Mouse (Mus musculus) heart, embryonic 16.5 days (tissue): ENCODE measurements around the gene Itga9. TPM values are rescaled to one million over a fixed set of nuclear protein-coding genes. Genes with fewer than 3 reads are reported as not detected.

Source experiments
- ATAC-seq: fragments of 200-750 bp; cut with Nextera tagmentation; replicated peaks from 2 replicates; pipeline ENCODE4 v1.8.0; 2017; ENCODE audit warnings: moderate number of reproducible peaks; ENCODE audit not compliant: insufficient read depth, low FRiP score; ENCODE audit errors: extremely low read depth
- H3K27ac ChIP-seq: fragments of 300-500 bp; sonication (generic); 2 replicates; pipeline ENCODE4 v1.5.1; 2014; ENCODE audit warnings: mild to moderate bottlenecking, low read length, control low read depth, moderate library complexity
- H3K27me3 ChIP-seq: fragments of 300-500 bp; sonication (generic); 2 replicates; pipeline ENCODE4 v1.6.1; 2014; ENCODE audit warnings: low read length, mixed read lengths; ENCODE audit not compliant: control insufficient read depth, insufficient read depth
- H3K36me3 ChIP-seq: fragments of 300-500 bp; sonication (generic); 2 replicates; pipeline ENCODE4 v1.6.1; 2014; ENCODE audit not compliant: control insufficient read depth, insufficient read depth
- H3K4me1 ChIP-seq: fragments of 300-500 bp; sonication (generic); 2 replicates; pipeline ENCODE4 v1.6.1; 2014; ENCODE audit warnings: low read length, mixed read lengths; ENCODE audit not compliant: control insufficient read depth, insufficient read depth
- H3K4me2 ChIP-seq: fragments of 300-500 bp; sonication (generic); 2 replicates; pipeline ENCODE4 v1.6.1; 2014; ENCODE audit warnings: low read depth, mild to moderate bottlenecking, control low read depth, low read length
- H3K4me3 ChIP-seq: fragments of 300-500 bp; sonication (generic); 2 replicates; pipeline ENCODE4 v1.5.1; 2014; ENCODE audit warnings: mild to moderate bottlenecking, control low read depth, low read length
- H3K9ac ChIP-seq: fragments of 300-500 bp; sonication (generic); 2 replicates; pipeline ENCODE4 v1.6.1; 2014; ENCODE audit warnings: low read length, control low read depth
- H3K9me3 ChIP-seq: fragments of 300-500 bp; sonication (generic); replicated peaks from 2 replicates; pipeline ENCODE4 v1.6.1; 2016; ENCODE audit warnings: low read length; ENCODE audit not compliant: control insufficient read depth
- WGBS: fragments of 180-500 bp; shearing (Covaris S2); extraction: QIAGEN DNeasy Blood & Tissue Kit; methylation state at CpG from one replicate; pipeline ENCODE4 v1.1.7; 2014; 5-methylcytosine and 5-hydroxymethylcytosine counted together
- polyA plus RNA-seq: library from polyadenylated mRNA; unstranded; fragments of >200 nt; fragmentation: Nextera tagmentation; extraction: Ambion mirVana; gene quantifications from 2 replicates; pipeline ENCODE4 v1.2.1, GENCODE M21; 2015

Itga9 gene
- polyA plus RNA-seq, 1 experiment from 2014 or later: 3.1 TPM

DNA sequence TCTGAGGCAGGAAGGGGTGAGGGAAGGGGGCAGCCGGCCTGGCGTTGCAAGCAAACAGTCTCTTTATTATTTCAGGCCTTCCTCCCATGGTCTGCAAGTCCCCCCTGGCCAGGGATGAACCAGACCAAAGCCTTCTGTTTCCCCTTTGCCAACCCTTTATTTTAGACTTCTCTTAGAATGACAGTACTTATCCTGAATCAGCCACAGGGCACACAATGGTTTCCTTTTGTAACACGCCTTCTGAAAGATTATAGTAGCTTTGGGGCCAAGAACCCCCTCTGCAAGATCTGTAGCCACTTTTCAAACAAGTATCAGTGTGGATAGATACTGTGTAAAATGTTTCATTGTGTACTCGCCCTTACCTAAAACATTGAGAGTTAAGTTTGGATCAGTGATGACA lies 178.1 kb downstream of the Itga9 start:
- no peak overlapping the region for H3K4me3 ChIP-seq
- no peaks in the 10 kb centered on the region for H3K36me3 ChIP-seq
- no peak overlapping the region for H3K9ac ChIP-seq
- no peaks in the 10 kb centered on the region for H3K27me3 ChIP-seq
- 71% methylated on average over 4 of the region's 4 CpGs for WGBS
- no peak overlapping the region for H3K4me2 ChIP-seq
- ATAC-seq: no peak
- no peak overlapping the region for H3K27ac ChIP-seq
- H3K9me3 ChIP-seq: 0 out of 2 replicates have a peak, but pooled peaks cover 2% of the 10 kb centered on the region
- H3K4me1 ChIP-seq: no peaks in the 10 kb centered on the region

DNA sequence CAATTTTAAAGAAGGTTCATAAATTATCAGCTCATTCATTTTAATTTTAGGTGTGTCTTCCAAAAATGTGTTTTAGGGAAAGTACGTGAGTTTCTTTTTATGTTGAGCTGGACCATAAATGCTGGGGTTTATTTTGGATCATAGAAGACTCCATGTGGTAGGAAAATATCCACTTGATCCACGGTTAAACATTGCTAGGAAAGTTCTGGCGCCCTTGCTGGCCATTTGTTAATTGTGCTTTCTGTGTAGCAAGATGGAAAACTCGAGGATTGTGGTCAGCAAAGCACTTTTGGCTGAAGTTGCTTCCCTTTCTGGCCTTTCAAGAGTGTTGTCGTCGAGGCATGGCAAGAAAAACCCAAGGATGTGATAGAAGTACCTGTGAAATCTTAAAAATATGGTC lies 179.3 kb downstream of the Itga9 start:
- Histone ChIP-seq H3K9ac (no peak overlapping the region), H3K27ac (no peak overlapping the region), H3K36me3 (no peaks in the 10 kb centered on the region), H3K4me3 (no peak overlapping the region), H3K27me3 (no peaks in the 10 kb centered on the region), H3K4me1 (no peaks in the 10 kb centered on the region), H3K9me3 (no peaks in the 10 kb centered on the region), H3K4me2 (no peak overlapping the region)
- no peak for ATAC-seq
- WGBS: 72% methylated on average over 6 of the region's 6 CpGs

DNA sequence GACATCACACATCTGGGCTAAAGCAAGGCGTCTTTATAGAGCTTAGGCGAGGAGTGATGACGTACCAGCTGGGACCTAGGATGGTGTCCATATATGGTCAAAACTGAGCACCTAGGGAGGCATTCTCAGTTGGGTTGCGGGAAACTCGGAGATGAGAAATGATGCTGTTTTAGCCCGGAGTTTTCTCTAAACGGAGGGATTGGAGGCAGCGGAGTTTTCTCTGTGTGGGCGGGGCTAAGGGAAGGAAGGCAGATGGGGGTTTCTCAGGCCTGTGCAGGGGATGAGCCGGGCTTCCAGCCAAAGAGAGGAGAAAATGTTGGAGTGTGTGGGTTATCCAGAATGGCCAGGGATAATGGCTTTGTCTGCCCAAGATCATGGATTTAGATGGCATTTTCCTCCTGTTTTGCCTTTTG lies 182.4 kb downstream of the Itga9 start:
- no peaks in the 10 kb centered on the region for H3K36me3 ChIP-seq

DNA sequence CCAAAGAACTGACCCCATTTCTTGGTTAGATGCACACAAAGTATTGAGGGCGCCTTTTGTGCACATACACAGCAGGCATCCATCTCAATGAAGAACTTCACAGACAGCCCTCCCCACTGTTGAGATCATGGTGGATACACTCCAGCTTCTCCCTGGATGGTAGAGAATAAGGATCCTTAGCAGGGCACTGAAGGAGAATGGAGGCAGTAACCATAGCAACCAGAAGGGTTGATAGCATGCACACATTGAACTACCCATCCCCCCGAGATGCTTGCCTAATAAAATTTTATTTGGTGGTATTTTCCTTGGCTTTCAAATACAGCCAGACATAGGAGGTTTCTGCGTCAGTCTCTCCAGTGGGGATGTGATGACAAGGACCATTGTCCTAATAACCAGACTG lies 184.7 kb downstream of the Itga9 start:
- Histone ChIP-seq H3K4me1 (no peaks in the 10 kb centered on the region), H3K36me3 (no peaks in the 10 kb centered on the region), H3K4me2 (no peak overlapping the region), H3K4me3 (no peak overlapping the region), H3K9ac (no peak overlapping the region), H3K9me3 (no peaks in the 10 kb centered on the region), H3K27ac (no peak overlapping the region), H3K27me3 (no peaks in the 10 kb centered on the region)
- WGBS: 79% methylated on average over 3 of the region's 3 CpGs
- no peak for ATAC-seq

More for the DNA sequence above, 182.4 kb downstream of the Itga9 start:
- H3K27ac ChIP-seq: no peak overlapping the region
- ATAC-seq: no peak
- H3K4me1 ChIP-seq: no peaks in the 10 kb centered on the region
- no peak overlapping the region for H3K4me3 ChIP-seq
- H3K9me3 ChIP-seq: no peaks in the 10 kb centered on the region
- no peak overlapping the region for H3K4me2 ChIP-seq
- no peaks in the 10 kb centered on the region for H3K27me3 ChIP-seq
- WGBS: 54% methylated on average over 10 of the region's 10 CpGs
- no peak overlapping the region for H3K9ac ChIP-seq

DNA sequence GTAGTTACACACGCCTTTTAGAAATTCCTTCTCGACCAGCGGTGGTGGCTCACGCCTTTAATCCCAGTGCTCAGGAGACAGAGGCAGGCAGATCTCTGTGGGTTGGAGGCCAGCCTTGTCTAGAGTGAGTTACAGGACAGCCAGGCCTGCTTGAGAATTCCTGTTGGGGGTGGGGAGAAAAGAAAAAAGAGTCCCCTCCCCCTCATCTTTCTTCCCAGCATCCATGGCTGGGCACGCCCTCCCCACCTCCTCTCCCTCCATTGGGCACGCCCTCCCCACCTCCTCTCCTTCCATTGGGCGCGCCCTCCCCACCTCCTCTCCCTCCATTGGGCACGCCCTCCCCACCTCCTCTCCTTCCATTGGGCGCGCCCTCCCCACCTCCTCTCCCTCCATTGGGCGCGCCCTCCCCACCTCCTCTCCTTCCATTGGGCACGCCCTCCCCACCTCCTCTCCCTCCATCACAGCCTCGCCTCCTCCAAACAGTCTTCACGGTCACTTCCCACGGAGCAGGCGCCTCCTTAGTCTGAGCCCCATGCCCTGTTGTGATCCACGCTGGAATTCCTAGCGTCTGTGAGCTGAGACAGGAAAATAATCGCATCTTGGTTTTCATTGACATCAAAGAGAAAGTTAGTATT lies 186.8 kb downstream of the Itga9 start:
- Histone ChIP-seq H3K9ac (no peak overlapping the region), H3K4me2 (no peak overlapping the region), H3K27ac (no peak overlapping the region), H3K9me3 (no peaks in the 10 kb centered on the region), H3K4me3 (no peak overlapping the region), H3K4me1 (no peaks in the 10 kb centered on the region), H3K27me3 (no peaks in the 10 kb centered on the region), H3K36me3 (no peaks in the 10 kb centered on the region; the same call in 1 of the 2 replicates)
- WGBS: 72% methylated on average over 13 of the region's 21 CpGs
- no peak for ATAC-seq

DNA sequence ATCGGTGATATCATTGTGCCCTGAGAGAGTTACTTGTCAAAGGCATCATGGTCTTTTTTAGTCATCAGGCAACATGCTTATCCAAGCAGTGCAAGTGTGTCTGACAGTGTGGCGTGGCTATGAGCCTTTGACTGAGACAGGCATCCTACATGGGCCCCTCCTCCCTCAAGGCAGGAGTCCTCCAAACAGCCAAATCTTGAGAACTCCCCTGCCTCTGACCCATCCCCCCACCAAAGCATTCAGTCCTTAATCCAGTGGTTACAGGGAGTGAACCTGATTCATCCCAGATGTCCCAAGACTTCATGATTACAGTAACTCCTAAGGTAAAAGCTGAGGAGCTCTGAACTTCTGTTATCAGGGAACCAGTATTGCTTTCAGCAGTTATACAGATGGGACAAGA lies 188.2 kb downstream of the Itga9 start:
- Histone ChIP-seq H3K27ac (no peak overlapping the region), H3K4me2 (no peak overlapping the region), H3K36me3 (no peaks in the 10 kb centered on the region; the same call in 1 of the 2 replicates), H3K9me3 (no peaks in the 10 kb centered on the region), H3K4me3 (no peak overlapping the region), H3K9ac (no peak overlapping the region), H3K27me3 (no peaks in the 10 kb centered on the region), H3K4me1 (no peaks in the 10 kb centered on the region)
- ATAC-seq: no peak
- 50% methylated on average over 2 of the region's 2 CpGs for WGBS

DNA sequence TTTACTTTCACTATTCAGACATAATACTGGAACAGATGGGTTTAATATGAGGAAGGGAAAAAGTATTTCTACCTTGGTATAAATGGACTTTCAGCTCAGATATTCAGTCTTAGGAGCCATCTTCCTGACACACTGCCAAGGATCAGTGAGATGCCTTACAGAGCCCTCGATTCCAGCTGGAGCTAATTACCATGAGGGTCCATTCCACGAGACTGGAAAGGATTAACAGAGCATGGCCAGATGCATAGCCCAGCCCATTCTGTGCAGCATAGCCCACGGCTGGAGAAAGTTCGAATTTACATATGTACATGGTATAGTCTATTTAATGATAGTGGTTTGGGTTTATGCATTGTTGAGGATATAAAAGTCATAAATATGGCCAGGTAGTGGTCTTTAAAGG lies 188.8 kb downstream of the Itga9 start:
- Histone ChIP-seq H3K9me3 (no peaks in the 10 kb centered on the region), H3K27ac (no peak overlapping the region), H3K9ac (no peak overlapping the region), H3K27me3 (no peaks in the 10 kb centered on the region), H3K36me3 (no peaks in the 10 kb centered on the region; the same call in 1 of the 2 replicates), H3K4me2 (no peak overlapping the region), H3K4me3 (no peak overlapping the region), H3K4me1 (no peaks in the 10 kb centered on the region)
- no peak for ATAC-seq
- 68% methylated on average over 4 of the region's 4 CpGs for WGBS

DNA sequence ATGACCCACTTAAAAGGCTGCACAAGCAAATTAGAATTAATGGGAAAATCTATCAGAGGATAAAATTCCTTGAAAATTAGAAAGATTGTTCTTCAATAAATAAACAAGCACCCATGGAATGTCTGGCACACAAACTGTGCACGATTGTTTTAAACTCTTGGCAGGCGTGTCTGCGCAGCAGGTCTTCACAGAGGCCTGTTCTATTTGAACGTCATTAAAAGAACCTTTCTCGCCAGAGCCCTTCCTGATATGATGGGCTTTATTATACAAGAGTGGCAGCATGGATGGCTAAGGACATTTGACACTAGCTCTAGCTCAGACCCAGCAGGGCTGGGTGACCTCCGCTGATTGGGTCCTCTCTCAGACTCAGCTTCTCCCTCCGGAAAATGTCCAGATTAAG lies 192.6 kb downstream of the Itga9 start:
- Histone ChIP-seq H3K27me3 (no peaks in the 10 kb centered on the region), H3K27ac (no peak overlapping the region), H3K36me3 (no peaks in the 10 kb centered on the region; the same call in 1 of the 2 replicates), H3K4me1 (peaks cover 8% of the 10 kb centered on the region; the same call in 1 of the 2 replicates), H3K4me2 (no peak overlapping the region), H3K4me3 (no peak overlapping the region), H3K9ac (no peak overlapping the region), H3K9me3 (no peaks in the 10 kb centered on the region)
- 72% methylated on average over 7 of the region's 7 CpGs for WGBS
- ATAC-seq: no peak

DNA sequence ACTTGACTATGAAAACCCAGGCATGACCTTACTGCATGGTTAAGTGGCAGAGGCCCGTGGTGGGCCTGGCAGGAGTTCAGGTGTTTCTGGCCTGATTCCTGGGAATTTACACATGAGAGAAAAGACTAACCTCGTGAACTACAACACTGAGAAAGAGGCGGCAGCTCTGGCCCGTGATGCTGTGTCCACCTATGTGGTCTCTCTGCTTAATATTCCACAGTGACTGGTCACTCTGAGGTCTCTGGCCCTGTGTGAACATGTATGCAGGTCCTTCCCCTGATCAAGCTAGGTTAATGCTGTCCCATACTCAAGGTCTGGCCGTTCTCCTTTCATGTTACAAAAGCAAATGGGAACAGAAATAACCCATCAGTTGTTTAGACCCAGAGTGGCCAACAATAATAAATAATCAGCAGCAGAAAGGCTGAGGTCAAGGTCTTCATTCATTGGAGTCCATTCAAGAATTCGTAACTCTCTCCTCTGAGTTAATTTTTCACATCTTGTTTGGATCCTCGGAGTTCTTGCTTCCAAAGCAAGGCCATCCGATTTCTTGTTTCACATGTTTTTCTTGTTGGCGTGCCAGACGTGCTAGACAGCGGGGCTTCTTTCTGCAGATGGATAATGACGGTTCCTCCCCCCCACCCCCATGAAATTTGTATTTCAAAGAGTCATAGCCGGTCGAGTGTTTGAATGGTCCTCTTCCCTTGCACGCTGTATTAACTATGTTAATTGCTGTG lies 194.9 kb downstream of the Itga9 start:
- Histone ChIP-seq H3K36me3 (no peaks in the 10 kb centered on the region; the same call in 1 of the 2 replicates), H3K9me3 (no peaks in the 10 kb centered on the region), H3K27ac (peak overlapping the region; percentile 37), H3K27me3 (no peaks in the 10 kb centered on the region), H3K4me2 (no peak overlapping the region), H3K4me1 (peaks cover 8% of the 10 kb centered on the region; the same call in 1 of the 2 replicates), H3K9ac (no peak overlapping the region), H3K4me3 (no peak overlapping the region)
- 61% methylated on average over 15 of the region's 15 CpGs for WGBS
- ATAC-seq: no peak; the same call in 1 of the 2 replicates
